Mouse (Mus musculus) adrenal gland, adult 10 weeks (tissue): ENCODE measurements around the gene Styk1. TPM values are rescaled to one million over a fixed set of nuclear protein-coding genes. Genes with fewer than 3 reads are reported as not detected.

Source experiments
- polyA plus RNA-seq: library from polyadenylated mRNA; stranded (reverse); fragments of 350-450 nt; fragmentation: Illumina TruSeq; extraction: RNeasy Lipid Tissue Mini Kit (QIAGEN cat#74804); gene quantifications from one replicate; pipeline ENCODE4 v1.2.3, GENCODE M21; 2014; ENCODE audit warnings: low read depth, low replicate concordance

The Styk1 gene
- polyA plus RNA-seq, result 1.2 TPM

GRCm38 (mm10) chr6:131353352-131353919, at the start of gene Styk1:
TSS of gene Styk1 (minus strand) at chr6:131353597.

GRCm38 (mm10) chr6:131388040-131389021, 34.9 kb upstream of the Styk1 start, which contains the start of gene Ybx3:
TSS of gene Ybx3 (minus strand) at chr6:131388476.

DNA sequence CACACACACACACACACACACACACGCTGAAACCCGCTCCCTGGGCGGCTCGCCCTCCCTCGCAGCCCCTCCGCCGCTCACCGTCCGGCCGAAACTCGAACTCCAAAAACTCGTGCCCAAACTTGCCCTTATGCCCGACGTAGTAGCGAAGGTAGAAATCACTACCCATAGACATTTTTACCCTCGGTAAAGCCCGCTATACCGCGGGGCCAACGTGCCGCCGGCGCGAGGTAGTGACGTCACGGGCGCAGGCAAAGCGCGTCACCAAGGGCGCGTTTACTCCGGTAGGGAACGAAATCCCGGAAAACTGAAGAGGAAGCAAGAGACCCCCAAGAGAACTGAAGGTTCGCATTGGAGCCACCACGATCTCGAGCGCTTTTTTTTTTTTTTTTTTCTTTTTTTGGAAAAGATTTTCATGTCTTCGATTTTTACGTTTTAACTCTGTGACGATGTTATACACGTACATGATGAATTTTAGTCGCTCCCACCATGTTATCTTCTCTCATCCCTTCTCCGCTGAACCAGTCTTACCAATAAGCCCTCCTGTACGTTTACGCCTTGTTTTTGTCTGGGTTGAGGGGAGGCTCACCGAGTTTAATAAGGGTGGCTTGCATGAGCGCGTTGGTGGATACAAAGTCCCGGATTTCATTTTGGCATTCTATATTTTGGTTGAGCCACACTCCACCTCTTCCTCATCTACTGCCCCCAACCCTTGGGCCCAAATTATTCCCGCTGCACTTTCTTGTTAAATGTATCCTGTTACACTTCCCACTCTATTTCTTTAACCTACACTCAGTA, 60.2 kb downstream of the Styk1 start, which contains the start of gene Magohb:
TSS of gene Magohb (minus strand) at position 254 of the 798 bp plus-strand sequence.

Other genes starting within 250 kb of the Styk1 start
- gene Klra2, start 106.2 kb downstream of the Styk1 start, polyA plus RNA-seq, result 13.9 TPM
- 29.7 TPM for gene Magohb, start 60.4 kb downstream of the Styk1 start, polyA plus RNA-seq
- 85.4 TPM for gene Ybx3, start 34.9 kb upstream of the Styk1 start, polyA plus RNA-seq
- gene 5430401F13Rik, start 132.8 kb upstream of the Styk1 start, polyA plus RNA-seq, result not detected
- not detected for gene Gm6619, start 132.8 kb upstream of the Styk1 start, polyA plus RNA-seq